Mouse (Mus musculus): ENCODE data around the gene Pmp22. TPM values are rescaled to one million over a fixed set of nuclear protein-coding genes. Genes with fewer than 3 reads are reported as not detected.

The Pmp22 gene
- polyA plus RNA-seq, 1 experiment from 2014 or later, result 80.1 TPM

GRCm38 (mm10) chr11:63122249-63122648 is 6.5 kb upstream of the Pmp22 start:
- Histone ChIP-seq H3K4me3 (ENCODE audit: low read depth, low read length) (no peak overlapping the region), H3K9me3 (ENCODE audit: control insufficient read depth, low read length) (no peaks in the 10 kb centered on the region), H3K27me3 (replicated peaks; ENCODE audit: control insufficient read depth, insufficient read depth, low read length) (no peaks in the 10 kb centered on the region), H3K9ac (ENCODE audit: low read depth, low read length) (no peak overlapping the region), H3K27ac (ENCODE audit: low read depth, low read length) (no peak overlapping the region), H3K4me2 (no peak overlapping the region), H3K36me3 (ENCODE audit: control insufficient read depth, insufficient read depth, low read length) (no peaks in the 10 kb centered on the region), H3K4me1 (replicated peaks; ENCODE audit: control insufficient read depth, insufficient read depth, low read length) (no peaks in the 10 kb centered on the region; the same call in 1 of the 2 replicates)
- DNase-seq (ENCODE audit: low spot score), result no peak
- no peak for ATAC-seq (replicated peaks; ENCODE audit: low FRiP score)
- 54% methylated on average over 2 of the region's 2 CpGs for WGBS

GRCm38 (mm10) chr11:63122776-63123350 is 5.9 kb upstream of the Pmp22 start:
- Histone ChIP-seq H3K4me3 (ENCODE audit: low read depth, low read length) (no peak overlapping the region), H3K4me2 (no peak overlapping the region), H3K36me3 (ENCODE audit: control insufficient read depth, insufficient read depth, low read length) (no peaks in the 10 kb centered on the region), H3K4me1 (replicated peaks; ENCODE audit: control insufficient read depth, insufficient read depth, low read length) (no peaks in the 10 kb centered on the region; the same call in 1 of the 2 replicates), H3K27ac (ENCODE audit: low read depth, low read length) (no peak overlapping the region), H3K27me3 (replicated peaks; ENCODE audit: control insufficient read depth, insufficient read depth, low read length) (peaks cover 2% of the 10 kb centered on the region; the same call in 1 of the 2 replicates), H3K9ac (ENCODE audit: low read depth, low read length) (no peak overlapping the region), H3K9me3 (ENCODE audit: control insufficient read depth, low read length) (no peaks in the 10 kb centered on the region)
- DNase-seq (ENCODE audit: low spot score) (no peak), ATAC-seq (replicated peaks; ENCODE audit: low FRiP score) (no peak)
- 75% methylated on average over 4 of the region's 4 CpGs for WGBS

DNA sequence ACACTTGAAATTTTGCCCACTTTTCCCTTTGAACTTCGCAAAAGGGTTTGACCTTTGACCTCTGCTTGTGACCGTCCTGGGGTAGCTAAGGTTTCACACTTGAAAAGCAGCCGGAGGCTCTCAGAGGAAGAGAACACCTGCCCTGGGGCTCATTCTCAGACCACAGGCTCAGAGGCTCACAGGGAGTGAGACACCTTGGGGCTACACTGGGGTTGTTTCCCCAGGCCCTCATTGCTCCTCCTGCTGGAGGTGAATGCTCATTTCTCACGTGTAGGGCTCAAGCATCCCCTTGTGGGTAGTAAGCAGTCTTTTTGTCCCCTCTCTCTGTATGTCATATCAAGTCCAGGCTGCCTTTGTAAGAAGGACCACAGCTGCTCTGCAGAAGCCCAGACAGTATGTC is 4.5 kb upstream of the Pmp22 start:
- H3K4me1 ChIP-seq (replicated peaks; ENCODE audit: control insufficient read depth, insufficient read depth, low read length), result no peaks in the 10 kb centered on the region; the same call in 1 of the 2 replicates
- no peak overlapping the region for H3K27ac ChIP-seq (ENCODE audit: low read depth, low read length)
- H3K9ac ChIP-seq (ENCODE audit: low read depth, low read length), result no peak overlapping the region
- H3K36me3 ChIP-seq (ENCODE audit: control insufficient read depth, insufficient read depth, low read length), result no peaks in the 10 kb centered on the region
- WGBS, result 31% methylated on average over 4 of the region's 4 CpGs
- ATAC-seq (replicated peaks; ENCODE audit: low FRiP score), result no peak
- H3K4me3 ChIP-seq (ENCODE audit: low read depth, low read length), result no peak overlapping the region
- peaks cover 10% of the 10 kb centered on the region for H3K27me3 ChIP-seq (replicated peaks; ENCODE audit: control insufficient read depth, insufficient read depth, low read length)
- DNase-seq (ENCODE audit: low spot score), result no peak
- no peaks in the 10 kb centered on the region for H3K9me3 ChIP-seq (ENCODE audit: control insufficient read depth, low read length)
- H3K4me2 ChIP-seq, result no peak overlapping the region

GRCm38 (mm10) chr11:63125832-63126456 is 2.8 kb upstream of the Pmp22 start:
- H3K27ac ChIP-seq (ENCODE audit: low read depth, low read length), result no peak overlapping the region
- ATAC-seq (replicated peaks; ENCODE audit: low FRiP score), result no peak

GRCm38 (mm10) chr11:63126976-63127375 is 1.8 kb upstream of the Pmp22 start:
- peaks cover 5% of the 10 kb centered on the region; the same call in 1 of the 2 replicates for H3K4me1 ChIP-seq (replicated peaks; ENCODE audit: control insufficient read depth, insufficient read depth, low read length)
- peaks cover 37% of the 10 kb centered on the region for H3K27me3 ChIP-seq (replicated peaks; ENCODE audit: control insufficient read depth, insufficient read depth, low read length)
- H3K4me2 ChIP-seq, result no peak overlapping the region
- no peak overlapping the region for H3K9ac ChIP-seq (ENCODE audit: low read depth, low read length)
- ATAC-seq (replicated peaks; ENCODE audit: low FRiP score), result no peak
- no peaks in the 10 kb centered on the region for H3K9me3 ChIP-seq (ENCODE audit: control insufficient read depth, low read length)
- H3K36me3 ChIP-seq (ENCODE audit: control insufficient read depth, insufficient read depth, low read length), result no peaks in the 10 kb centered on the region
- no peak for DNase-seq (ENCODE audit: low spot score)
- H3K4me3 ChIP-seq (ENCODE audit: low read depth, low read length), result no peak overlapping the region
- no peak overlapping the region for H3K27ac ChIP-seq (ENCODE audit: low read depth, low read length)
- 65% methylated on average over 8 of the region's 8 CpGs for WGBS

More at GRCm38 (mm10) chr11:63125832-63126456, 2.8 kb upstream of the Pmp22 start:
- Histone ChIP-seq H3K4me1 (replicated peaks; ENCODE audit: control insufficient read depth, insufficient read depth, low read length) (peaks cover 3% of the 10 kb centered on the region; the same call in 1 of the 2 replicates), H3K9ac (ENCODE audit: low read depth, low read length) (no peak overlapping the region), H3K36me3 (ENCODE audit: control insufficient read depth, insufficient read depth, low read length) (no peaks in the 10 kb centered on the region), H3K4me2 (no peak overlapping the region), H3K9me3 (ENCODE audit: control insufficient read depth, low read length) (no peaks in the 10 kb centered on the region), H3K27me3 (replicated peaks; ENCODE audit: control insufficient read depth, insufficient read depth, low read length) (peaks cover 26% of the 10 kb centered on the region), H3K4me3 (ENCODE audit: low read depth, low read length) (no peak overlapping the region)
- 69% methylated on average over 5 of the region's 5 CpGs for WGBS
- no peak for DNase-seq (ENCODE audit: low spot score)

DNA sequence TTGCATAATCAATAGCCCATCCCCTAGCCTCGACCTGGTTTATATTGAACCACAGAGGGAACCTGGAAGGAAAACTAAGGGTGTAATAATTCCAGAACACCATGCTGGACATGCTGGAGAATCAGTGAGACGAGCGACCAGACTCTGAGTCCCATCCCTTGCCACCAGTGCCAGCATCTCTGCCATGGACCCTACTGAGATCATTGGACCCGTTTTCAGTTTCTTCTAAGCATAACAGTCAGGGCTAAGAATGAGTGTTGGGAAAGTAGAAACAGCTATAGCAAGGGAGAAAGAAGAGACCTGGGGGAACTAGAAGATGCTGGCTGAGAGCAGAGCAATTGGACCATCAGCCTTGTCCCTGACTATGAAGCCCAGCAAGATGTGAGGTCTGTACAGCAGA is 1.3 kb upstream of the Pmp22 start:
- no peak overlapping the region for H3K4me2 ChIP-seq
- H3K9me3 ChIP-seq (ENCODE audit: control insufficient read depth, low read length), result no peaks in the 10 kb centered on the region
- H3K27ac ChIP-seq (ENCODE audit: low read depth, low read length), result no peak overlapping the region
- no peak for DNase-seq (ENCODE audit: low spot score)
- peaks cover 5% of the 10 kb centered on the region; the same call in 1 of the 2 replicates for H3K4me1 ChIP-seq (replicated peaks; ENCODE audit: control insufficient read depth, insufficient read depth, low read length)
- ATAC-seq (replicated peaks; ENCODE audit: low FRiP score), result no peak
- 78% methylated on average over 4 of the region's 4 CpGs for WGBS
- H3K27me3 ChIP-seq (replicated peaks; ENCODE audit: control insufficient read depth, insufficient read depth, low read length), result peaks cover 42% of the 10 kb centered on the region
- H3K9ac ChIP-seq (ENCODE audit: low read depth, low read length), result no peak overlapping the region
- H3K4me3 ChIP-seq (ENCODE audit: low read depth, low read length), result no peak overlapping the region
- no peaks in the 10 kb centered on the region for H3K36me3 ChIP-seq (ENCODE audit: control insufficient read depth, insufficient read depth, low read length)

- no peaks in the 10 kb centered on the region for H3K36me3 ChIP-seq (ENCODE audit: control insufficient read depth, insufficient read depth, low read length)
- ATAC-seq (replicated peaks; ENCODE audit: low FRiP score), result no peak
- no peak overlapping the region for H3K4me2 ChIP-seq
- H3K4me3 ChIP-seq (ENCODE audit: low read depth, low read length), result no peak overlapping the region
- H3K9ac ChIP-seq (ENCODE audit: low read depth, low read length), result no peak overlapping the region
- no peak overlapping the region for H3K27ac ChIP-seq (ENCODE audit: low read depth, low read length)
- no peaks in the 10 kb centered on the region for H3K9me3 ChIP-seq (ENCODE audit: control insufficient read depth, low read length)
- peaks cover 5% of the 10 kb centered on the region; the same call in 1 of the 2 replicates for H3K4me1 ChIP-seq (replicated peaks; ENCODE audit: control insufficient read depth, insufficient read depth, low read length)
- 31% methylated on average over 9 of the region's 9 CpGs for WGBS
- peaks cover 61% of the 10 kb centered on the region for H3K27me3 ChIP-seq (replicated peaks; ENCODE audit: control insufficient read depth, insufficient read depth, low read length)
- DNase-seq (ENCODE audit: low spot score), result no peak
Measured at GRCm38 (mm10) chr11:63129375-63129774, 593 bp downstream of the Pmp22 start.

DNA sequence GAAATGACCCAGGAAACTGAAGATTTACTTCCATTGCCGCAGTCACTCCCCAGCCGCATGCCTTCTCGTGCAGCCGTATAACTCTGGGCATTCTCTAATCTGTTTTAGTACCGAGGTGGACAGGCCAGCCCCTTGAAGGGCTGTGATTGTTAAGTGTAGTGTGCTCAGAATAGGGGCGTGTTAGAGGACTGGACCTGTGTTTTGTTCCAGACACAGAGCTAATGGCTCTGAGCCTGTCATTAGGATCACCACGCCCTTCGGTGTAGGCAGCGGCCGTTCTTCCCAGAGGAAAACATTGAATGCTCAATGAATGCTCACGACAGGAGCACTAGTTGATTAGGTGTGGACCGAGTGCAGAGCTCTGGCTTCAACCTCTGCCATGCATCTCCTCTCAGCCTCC is 1.1 kb downstream of the Pmp22 start:
- H3K9me3 ChIP-seq (ENCODE audit: control insufficient read depth, low read length), result no peaks in the 10 kb centered on the region
- no peak overlapping the region for H3K4me3 ChIP-seq (ENCODE audit: low read depth, low read length)
- H3K4me2 ChIP-seq, result no peak overlapping the region
- 0 out of 2 replicates have a peak, but pooled peaks cover 5% of the 10 kb centered on the region for H3K4me1 ChIP-seq (replicated peaks; ENCODE audit: control insufficient read depth, insufficient read depth, low read length)
- no peak overlapping the region for H3K27ac ChIP-seq (ENCODE audit: low read depth, low read length)
- H3K9ac ChIP-seq (ENCODE audit: low read depth, low read length), result no peak overlapping the region
- no peaks in the 10 kb centered on the region for H3K36me3 ChIP-seq (ENCODE audit: control insufficient read depth, insufficient read depth, low read length)
- ATAC-seq (replicated peaks; ENCODE audit: low FRiP score) (no peak), DNase-seq (ENCODE audit: low spot score) (no peak)
- H3K27me3 ChIP-seq (replicated peaks; ENCODE audit: control insufficient read depth, insufficient read depth, low read length), result peaks cover 65% of the 10 kb centered on the region
- 57% methylated on average over 12 of the region's 12 CpGs for WGBS

- ATAC-seq (replicated peaks; ENCODE audit: low FRiP score), result no peak
- Histone ChIP-seq H3K4me2 (peak overlapping the region; percentile 69), H3K27me3 (replicated peaks; ENCODE audit: control insufficient read depth, insufficient read depth, low read length) (peaks cover 69% of the 10 kb centered on the region), H3K4me1 (replicated peaks; ENCODE audit: control insufficient read depth, insufficient read depth, low read length) (0 out of 2 replicates have a peak, but pooled peaks cover 5% of the 10 kb centered on the region), H3K27ac (ENCODE audit: low read depth, low read length) (no peak overlapping the region), H3K4me3 (ENCODE audit: low read depth, low read length) (no peak overlapping the region), H3K9ac (ENCODE audit: low read depth, low read length) (no peak overlapping the region), H3K36me3 (ENCODE audit: control insufficient read depth, insufficient read depth, low read length) (no peaks in the 10 kb centered on the region), H3K9me3 (ENCODE audit: control insufficient read depth, low read length) (no peaks in the 10 kb centered on the region)
- 51% methylated on average over 8 of the region's 8 CpGs for WGBS
- DNase-seq (ENCODE audit: low spot score), result no peak
Measured at GRCm38 (mm10) chr11:63130497-63130896, 1.7 kb downstream of the Pmp22 start.
